Mouse (Mus musculus) spleen, adult 18-20 months (tissue): Measurements from ENCODE around the gene Tmem251.

Experiments
- DNase-seq, 2 experiments: peaks; one replicate each; pipeline ENCODE4 v3.0.0; 2022; ENCODE audit warnings: mixed read lengths in 2 of 2

Tmem251 gene

GRCm38 (mm10) chr12:102757055-102757688, 13.6 kb downstream of the Tmem251 start:
- no peak for DNase-seq

GRCm38 (mm10) chr12:102757689-102758402, 14.3 kb downstream of the Tmem251 start, which contains the start of the genes Gm28051, Gon7 and Ubr7:
Gene Gm28051 (minus strand): TSS chr12:102757765.
Gene Gon7 (minus strand): TSS chr12:102757803.
Gene Ubr7 (plus strand): TSS chr12:102757967.
- DNase-seq, result peak; percentile 89 to 93

GRCm38 (mm10) chr12:102758403-102758756, 14.8 kb downstream of the Tmem251 start, which contains the start of gene Gm20604:
Gene Gm20604 (minus strand): TSS chr12:102758672.
- DNase-seq, result no peak

- DNase-seq, result no peak
These were observed 15.4 kb downstream of the Tmem251 start for GRCm38 (mm10) chr12:102758936-102759335.

GRCm38 (mm10) chr12:102761668-102762067, 18.1 kb downstream of the Tmem251 start:
- DNase-seq, result no peak

GRCm38 (mm10) chr12:102763696-102764095, 20.1 kb downstream of the Tmem251 start:
- DNase-seq, result no peak

GRCm38 (mm10) chr12:102769000-102769399, 25.4 kb downstream of the Tmem251 start:
- DNase-seq, result no peak

GRCm38 (mm10) chr12:102771601-102772000, 28.0 kb downstream of the Tmem251 start:
- no peak for DNase-seq

- DNase-seq, result no peak
These were observed 29.1 kb downstream of the Tmem251 start for GRCm38 (mm10) chr12:102772676-102773075.

- DNase-seq, result no peak
These were observed 32.5 kb downstream of the Tmem251 start for GRCm38 (mm10) chr12:102776035-102776434.

GRCm38 (mm10) chr12:102778151-102778550, 34.6 kb downstream of the Tmem251 start:
- DNase-seq, result no peak

- DNase-seq, result no peak
These were observed 35.9 kb downstream of the Tmem251 start for GRCm38 (mm10) chr12:102779452-102779851.

GRCm38 (mm10) chr12:102782841-102783240, 39.3 kb downstream of the Tmem251 start:
- no peak for DNase-seq

GRCm38 (mm10) chr12:102784899-102785592, 41.5 kb downstream of the Tmem251 start:
- DNase-seq, result no peak

- no peak for DNase-seq
These were observed 42.0 kb downstream of the Tmem251 start for GRCm38 (mm10) chr12:102785593-102785985.

GRCm38 (mm10) chr12:102787927-102788326, 44.4 kb downstream of the Tmem251 start:
- DNase-seq, result no peak
